11 mouse cellular contexts compared by ENCODE assay signal in the genomic region with DNA sequence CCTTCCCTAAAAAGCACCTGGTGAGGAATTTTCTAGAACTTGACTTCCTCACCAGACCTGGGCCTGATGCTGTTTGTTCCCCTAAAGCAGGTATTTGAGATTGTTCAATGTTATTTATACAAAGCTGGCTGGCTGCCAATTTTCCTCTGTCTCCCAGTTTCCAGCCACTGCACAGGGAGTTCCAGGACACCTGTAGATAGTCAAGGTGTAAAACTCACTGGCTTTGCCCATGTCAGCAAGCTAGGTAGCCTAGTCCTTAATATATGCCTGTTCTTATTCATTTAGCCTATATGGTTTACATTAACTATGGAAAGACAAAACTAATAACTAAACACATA. TPM values are rescaled to one million over a fixed set of nuclear protein-coding genes. Genes with fewer than 3 reads are reported as not detected.
DNase-seq lines count a peak whose midpoint lies in the region; ATAC-seq and TF ChIP-seq lines count a peak whose summit lies in the region.
"Had no signal": no experiment of that assay in that cellular context is flagged by ENCODE, and none has a peak within 500 bp of the region (broad histone marks: within the 10 kb centered on the region; RNA-seq: fewer than 3 reads in every experiment).

No protein-coding gene starts in this region.

- H3K4me1 ChIP-seq in kidney, adult 2 months (ENCODE audit: control insufficient read depth, insufficient read depth, low read length): peaks cover 4% of the 10 kb centered on the region; the same call in 1 of the 2 replicates
- peaks cover 16% of the 10 kb centered on the region for H3K4me1 ChIP-seq in heart, embryonic 15.5 days (replicated peaks)
- 0 out of 2 replicates have a peak, but pooled peaks cover 7% of the 10 kb centered on the region for H3K4me1 ChIP-seq in kidney, postnatal 0 days (replicated peaks; ENCODE audit: insufficient read depth, low read length)

- peak overlapping the region; percentile 56; the same call in 1 of the 2 replicates for H3K27ac ChIP-seq in kidney, adult 2 months (ENCODE audit: insufficient read depth, low read depth, low read length)
- H3K27ac ChIP-seq in heart, embryonic 15.5 days: peak overlapping the region; percentile 87
- H3K27ac ChIP-seq in kidney, postnatal 0 days: peak overlapping the region; percentile 70

- no peak overlapping the region for H3K9ac ChIP-seq in heart, embryonic 15.5 days
- H3K9ac ChIP-seq in kidney, postnatal 0 days (ENCODE audit: low read depth, low read length): no peak overlapping the region
- H3K9ac ChIP-seq: neural tube, embryonic 13.5 days had no signal

- H3K4me2 ChIP-seq in heart, embryonic 15.5 days: no peak overlapping the region
- no peak overlapping the region for H3K4me2 ChIP-seq in kidney, postnatal 0 days (ENCODE audit: low read length)
- H3K4me2 ChIP-seq: neural tube, embryonic 13.5 days had no signal

- DNase-seq in kidney, adult 2 months: peak; percentile 39
- no peak for DNase-seq in kidney, adult 11 months
- peak; percentile 26 for DNase-seq in kidney, postnatal 0 days (ENCODE audit: low spot score)
- peak; percentile 18 for DNase-seq in lung, postnatal 10 days
- DNase-seq in embryo, embryonic 11 days: no peak
- DNase-seq in embryo, embryonic 10 days (ENCODE audit: low spot score): no peak
- DNase-seq in left cerebral cortex, postnatal 14 days (ENCODE audit: low spot score in 2 of 2): no peak
- DNase-seq: thymus, adult 18-20 months had no signal

- intact Hi-C loops in left cerebral cortex, postnatal 14 days (cut with DNase I): no loop called here

- H3K27me3 ChIP-seq in kidney, adult 2 months (replicated peaks; ENCODE audit: control insufficient read depth, insufficient read depth, low read length): no peaks in the 10 kb centered on the region
- no peaks in the 10 kb centered on the region for H3K27me3 ChIP-seq in heart, embryonic 15.5 days
- no peaks in the 10 kb centered on the region for H3K27me3 ChIP-seq in kidney, postnatal 0 days (ENCODE audit: insufficient read depth, low read length)
- H3K27me3 ChIP-seq: CH12.LX; neural tube, embryonic 13.5 days had no signal

- no peak for ATAC-seq in heart, embryonic 15.5 days (replicated peaks; ENCODE audit: insufficient number of reproducible peaks, insufficient read depth, low FRiP score, low read depth)
- no peak for ATAC-seq in kidney, postnatal 0 days (replicated peaks; ENCODE audit: low FRiP score, low read depth)

- H3K9me3 ChIP-seq in heart, embryonic 15.5 days (replicated peaks): no peaks in the 10 kb centered on the region
- H3K9me3 ChIP-seq in kidney, postnatal 0 days (replicated peaks; ENCODE audit: low read length): no peaks in the 10 kb centered on the region
- H3K9me3 ChIP-seq: neural tube, embryonic 13.5 days had no signal

- TF ChIP-seq POLR2A in kidney, adult 2 months (IDR thresholded peaks at IDR 0.05; ENCODE audit: low read depth, low read length): no peak

- TF ChIP-seq CTCF in kidney, adult 2 months (conservative IDR thresholded peaks at IDR 0.05; ENCODE audit: insufficient read depth, insufficient read length, low read depth, low read length): no peak
- no peak for TF ChIP-seq CTCF in kidney, postnatal 0 days (IDR thresholded peaks at IDR 0.05; ENCODE audit: low read depth)

- no peak overlapping the region for H3K4me3 ChIP-seq in kidney, adult 2 months (ENCODE audit: insufficient read depth, low read depth, low read length)
- H3K4me3 ChIP-seq in heart, embryonic 15.5 days: no peak overlapping the region
- H3K4me3 ChIP-seq in kidney, postnatal 0 days (replicated peaks; ENCODE audit: low read depth, low read length): no peak overlapping the region
- H3K4me3 ChIP-seq: neural tube, embryonic 13.5 days had no signal

- no peaks in the 10 kb centered on the region for H3K36me3 ChIP-seq in kidney, adult 2 months (ENCODE audit: control insufficient read depth, insufficient read depth, low read length)
- H3K36me3 ChIP-seq in heart, embryonic 15.5 days: no peaks in the 10 kb centered on the region
- H3K36me3 ChIP-seq in kidney, postnatal 0 days (ENCODE audit: insufficient read depth, low read length): no peaks in the 10 kb centered on the region
- H3K36me3 ChIP-seq: neural tube, embryonic 13.5 days had no signal

RNA-seq across cellular contexts. Expression of a gene that starts 25.8 kb away (rescaled TPM):
- 8.5 and 10.3 TPM in 2 replicates for polyA plus RNA-seq in kidney, adult 2 months (2012; rRNA removed)
- 7.7 and 7.9 TPM in 2 replicates for polyA plus RNA-seq in heart, embryonic 15.5 days (2015; fragmentation: Nextera tagmentation; extraction: Ambion mirVana)
- polyA plus RNA-seq in kidney, postnatal 0 days (2015; fragmentation: Nextera tagmentation; extraction: Ambion mirVana): 5.5 and 6.8 TPM in 2 replicates
- 1 to 10 TPM; 5.2 to 5.4 TPM for total RNA-seq in left cerebral cortex, postnatal 14 days (2021)

RNA-seq across cellular contexts. Expression of a gene that starts 44.5 kb away (rescaled TPM):
- 1.7 and 2.1 TPM in 2 replicates for polyA plus RNA-seq in kidney, adult 2 months (2012; rRNA removed)
- 2.6 and 2.8 TPM in 2 replicates for polyA plus RNA-seq in heart, embryonic 15.5 days (2015; fragmentation: Nextera tagmentation; extraction: Ambion mirVana)
- 4.5 and 5.0 TPM in 2 replicates for polyA plus RNA-seq in kidney, postnatal 0 days (2015; fragmentation: Nextera tagmentation; extraction: Ambion mirVana)
- under 1 TPM; 0.66 to 0.86 TPM for total RNA-seq in left cerebral cortex, postnatal 14 days (2021)

RNA-seq across cellular contexts. Expression of a gene that starts 44.5 kb away (rescaled TPM):
- polyA plus RNA-seq in kidney, adult 2 months (2012; rRNA removed): 5.5 and 10.9 TPM in 2 replicates
- 12.7 and 14.1 TPM in 2 replicates for polyA plus RNA-seq in heart, embryonic 15.5 days (2015; fragmentation: Nextera tagmentation; extraction: Ambion mirVana)
- polyA plus RNA-seq in kidney, postnatal 0 days (2015; fragmentation: Nextera tagmentation; extraction: Ambion mirVana): 10.8 and 12.0 TPM in 2 replicates
- 1 to 10 TPM; 1.9 to 3.2 TPM for total RNA-seq in left cerebral cortex, postnatal 14 days (2021)
- polyA plus RNA-seq: neural tube, embryonic 13.5 days had no signal

Comparison
In these comparisons a context has a peak if more than half of its experiments do, and no peak if none do; other contexts are left out.
1. DNase-seq: peak in kidney, adult 2 months (single experiment), kidney, postnatal 0 days (single experiment) and lung, postnatal 10 days (single experiment); none in kidney, adult 11 months (single experiment), embryo, embryonic 11 days (single experiment), embryo, embryonic 10 days (single experiment) and left cerebral cortex, postnatal 14 days (0 of 2).
2. Peak in every context shown above with its lines, with median percentiles within 50 percentile points of each other: H3K27ac ChIP-seq.